Mouse (Mus musculus): ENCODE results near the gene Arvcf.

The Arvcf gene

GRCm38 (mm10) chr16:18407912-18408311, 59.9 kb downstream of the Arvcf start:
- peak; percentile 41 for DNase-seq (ENCODE audit: low read depth, low spot score)

GRCm38 (mm10) chr16:18409776-18410175, 61.8 kb downstream of the Arvcf start:
- DNase-seq (ENCODE audit: low read depth, low spot score) = no peak

- DNase-seq (ENCODE audit: low read depth, low spot score) = no peak
Observed at GRCm38 (mm10) chr16:18410418-18410817, 62.4 kb downstream of the Arvcf start.

GRCm38 (mm10) chr16:18411026-18411649, 63.2 kb downstream of the Arvcf start:
- DNase-seq (ENCODE audit: low read depth, low spot score) = no peak

- peak; percentile 48 for DNase-seq (ENCODE audit: low read depth, low spot score)
Observed at GRCm38 (mm10) chr16:18411802-18412476, 64.0 kb downstream of the Arvcf start.

- no peak for DNase-seq (ENCODE audit: low read depth, low spot score)
Observed at GRCm38 (mm10) chr16:18413032-18413816, 65.2 kb downstream of the Arvcf start.

- DNase-seq (ENCODE audit: low read depth, low spot score) = peak; percentile 99
Observed at GRCm38 (mm10) chr16:18416094-18416761, 68.2 kb downstream of the Arvcf start.

- DNase-seq (ENCODE audit: low read depth, low spot score) = peak; percentile 51
Observed at GRCm38 (mm10) chr16:18416837-18417236, 68.9 kb downstream of the Arvcf start.

GRCm38 (mm10) chr16:18417491-18417890, 69.5 kb downstream of the Arvcf start:
- DNase-seq (ENCODE audit: low read depth, low spot score) = no peak

- DNase-seq (ENCODE audit: low read depth, low spot score) = no peak
Observed at GRCm38 (mm10) chr16:18418756-18419602, 71.0 kb downstream of the Arvcf start.

- DNase-seq (ENCODE audit: low read depth, low spot score) = no peak
Observed at GRCm38 (mm10) chr16:18419603-18420026, 71.6 kb downstream of the Arvcf start.

- no peak for DNase-seq (ENCODE audit: low read depth, low spot score)
Observed at GRCm38 (mm10) chr16:18420571-18420970, 72.6 kb downstream of the Arvcf start.

GRCm38 (mm10) chr16:18423203-18423914, 75.4 kb downstream of the Arvcf start:
- no peak for DNase-seq (ENCODE audit: low read depth, low spot score)

GRCm38 (mm10) chr16:18423915-18424265, 75.9 kb downstream of the Arvcf start:
- no peak for DNase-seq (ENCODE audit: low read depth, low spot score)

- peak; percentile 29 for DNase-seq (ENCODE audit: low read depth, low spot score)
Observed at GRCm38 (mm10) chr16:18424364-18425045, 76.5 kb downstream of the Arvcf start.

GRCm38 (mm10) chr16:18425475-18426214, 77.7 kb downstream of the Arvcf start:
- DNase-seq (ENCODE audit: low read depth, low spot score) = peak; percentile 32

- DNase-seq (ENCODE audit: low read depth, low spot score) = peak; percentile 64
Observed at GRCm38 (mm10) chr16:18426215-18426791, 78.3 kb downstream of the Arvcf start, which contains the start of gene Txnrd2. TSS of gene Txnrd2 (plus strand) at chr16:18426384.

GRCm38 (mm10) chr16:18426802-18427280, 78.9 kb downstream of the Arvcf start, which contains the start of gene Comt:
TSS of gene Comt (minus strand) at chr16:18426852.
- no peak for DNase-seq (ENCODE audit: low read depth, low spot score)

All from 3T3-L1 (cell line).